Mouse (Mus musculus) liver, embryonic 13.5 days (tissue): ENCODE measurements around the gene Cachd1. TPM values are rescaled to one million over a fixed set of nuclear protein-coding genes. Genes with fewer than 3 reads are reported as not detected.

ENCODE experiments used
- ATAC-seq: fragments of 200-750 bp; cut with Nextera tagmentation; 2 replicates; pipeline ENCODE4 v1.8.0; 2017; ENCODE audit warnings: low read depth, mild to moderate bottlenecking, moderate number of reproducible peaks, moderate library complexity
- DNase-seq: peaks from one replicate; pipeline ENCODE4 v3.0.0; 2022
- H3K27ac ChIP-seq: fragments of 300-500 bp; sonication (generic); 2 replicates; pipeline ENCODE4 v1.5.1; 2015; ENCODE audit warnings: moderate library complexity, mild to moderate bottlenecking, inconsistent platforms
- H3K27me3 ChIP-seq: fragments of 300-500 bp; sonication (generic); 2 replicates; pipeline ENCODE4 v1.6.1; 2015; ENCODE audit warnings: mild to moderate bottlenecking, inconsistent platforms
- H3K36me3 ChIP-seq: fragments of 300-500 bp; sonication (generic); 2 replicates; pipeline ENCODE4 v1.6.1; 2015; ENCODE audit warnings: mild to moderate bottlenecking, inconsistent platforms
- H3K4me1 ChIP-seq: fragments of 300-500 bp; sonication (generic); replicated peaks from 2 replicates; pipeline ENCODE4 v1.6.1; 2015; ENCODE audit warnings: inconsistent platforms
- H3K4me2 ChIP-seq: fragments of 300-500 bp; sonication (generic); 2 replicates; pipeline ENCODE4 v1.6.1; 2015; ENCODE audit warnings: inconsistent platforms, mild to moderate bottlenecking, moderate library complexity
- H3K4me3 ChIP-seq: fragments of 300-500 bp; sonication (generic); replicated peaks from 2 replicates; pipeline ENCODE4 v1.5.1; 2015; ENCODE audit warnings: mild to moderate bottlenecking, inconsistent platforms
- H3K9ac ChIP-seq: fragments of 300-500 bp; sonication (generic); 2 replicates; pipeline ENCODE4 v1.6.1; 2015; ENCODE audit warnings: mild to moderate bottlenecking, inconsistent platforms
- H3K9me3 ChIP-seq: fragments of 300-500 bp; sonication (generic); replicated peaks from 2 replicates; pipeline ENCODE4 v1.6.1; 2016; ENCODE audit warnings: inconsistent platforms
- WGBS: fragments of 180-500 bp; shearing (Covaris S2); methylation state at CpG from one replicate; pipeline ENCODE4 v1.1.7; 2015; ENCODE audit not compliant: insufficient replicate concordance; 5-methylcytosine and 5-hydroxymethylcytosine counted together
- polyA plus RNA-seq: library from polyadenylated mRNA; unstranded; fragments of >200 nt; fragmentation: Nextera tagmentation; extraction: Ambion mirVana; gene quantifications from 2 replicates; pipeline ENCODE4 v1.2.1, GENCODE M21; 2015

Gene Cachd1
- polyA plus RNA-seq, 1 experiment from 2014 or later: 6.5 TPM

DNA sequence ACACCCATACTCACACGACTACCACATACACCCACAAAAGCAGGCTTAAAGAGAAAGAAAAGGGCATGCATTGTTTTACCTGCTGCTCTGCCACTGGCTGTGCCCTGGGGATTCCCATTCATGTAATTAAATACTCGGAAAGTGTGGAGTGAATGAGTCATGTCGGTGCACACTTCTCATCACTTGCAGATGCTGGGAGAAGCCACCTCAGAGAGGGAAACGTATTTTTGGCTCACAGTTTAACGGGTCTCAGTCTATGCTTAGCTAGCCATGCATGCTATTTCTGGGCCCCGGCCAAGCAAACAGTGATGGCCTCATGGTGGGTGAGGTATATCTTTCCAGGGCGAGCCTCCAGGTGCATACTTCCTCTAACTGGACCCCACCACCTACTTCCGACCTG is 222.4 kb downstream of the Cachd1 start:
- Histone ChIP-seq H3K27me3 (no peaks in the 10 kb centered on the region), H3K4me2 (no peak overlapping the region), H3K9me3 (no peaks in the 10 kb centered on the region), H3K4me1 (peaks cover 38% of the 10 kb centered on the region), H3K36me3 (peaks cover 10% of the 10 kb centered on the region), H3K27ac (peak overlapping the region; percentile 5; the same call in 1 of the 2 replicates), H3K4me3 (no peak overlapping the region), H3K9ac (no peak overlapping the region)
- no peak for ATAC-seq
- WGBS: 77% methylated on average over 8 of the region's 8 CpGs
- DNase-seq: no peak

DNA sequence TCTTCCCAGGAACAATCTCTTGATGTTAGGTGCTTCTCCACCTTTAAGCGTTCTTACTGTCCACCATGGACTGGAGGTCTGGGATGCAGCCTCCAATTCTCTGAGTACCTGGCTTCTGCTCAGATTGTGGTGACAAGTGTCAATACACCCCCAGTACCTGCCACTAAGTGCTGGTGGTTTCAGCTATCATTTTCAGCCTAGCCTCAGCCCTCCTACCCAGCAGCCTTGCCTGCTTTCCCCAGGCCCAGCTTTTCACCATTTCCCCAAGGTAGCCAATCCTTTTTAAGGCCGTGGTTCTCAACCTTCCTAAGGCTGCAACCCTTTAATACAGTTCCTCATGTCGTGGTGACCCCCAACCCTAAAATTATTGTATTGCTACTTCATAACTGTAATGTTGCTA is 224.1 kb downstream of the Cachd1 start:
- no peaks in the 10 kb centered on the region for H3K9me3 ChIP-seq
- WGBS: 79% methylated on average over 3 of the region's 3 CpGs
- no peaks in the 10 kb centered on the region for H3K27me3 ChIP-seq
- DNase-seq (no peak), ATAC-seq (no peak)
- no peak overlapping the region for H3K9ac ChIP-seq
- H3K4me2 ChIP-seq: no peak overlapping the region
- H3K4me3 ChIP-seq: no peak overlapping the region
- peaks cover 10% of the 10 kb centered on the region for H3K36me3 ChIP-seq
- no peak overlapping the region for H3K27ac ChIP-seq
- H3K4me1 ChIP-seq: peaks cover 30% of the 10 kb centered on the region

DNA sequence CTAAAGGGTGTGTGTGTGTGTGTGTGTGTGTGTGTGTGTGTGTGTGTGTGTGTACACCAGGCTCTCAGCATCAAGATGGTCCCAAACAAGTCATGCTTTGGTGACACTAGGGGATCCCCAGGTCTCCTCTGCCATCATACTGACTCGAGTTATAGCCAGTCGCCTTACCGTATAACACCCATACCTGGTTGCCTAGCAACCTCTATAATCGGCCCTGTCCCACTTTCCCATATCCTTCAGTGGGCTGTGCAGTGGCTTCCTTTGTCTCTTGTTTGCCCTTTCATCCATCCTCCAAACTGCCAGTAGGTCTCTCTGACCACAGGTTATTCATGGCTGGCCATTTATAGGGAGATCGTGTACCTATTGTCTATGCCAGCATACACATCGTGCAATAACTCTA is 224.6 kb downstream of the Cachd1 start:
- ATAC-seq: no peak

DNA sequence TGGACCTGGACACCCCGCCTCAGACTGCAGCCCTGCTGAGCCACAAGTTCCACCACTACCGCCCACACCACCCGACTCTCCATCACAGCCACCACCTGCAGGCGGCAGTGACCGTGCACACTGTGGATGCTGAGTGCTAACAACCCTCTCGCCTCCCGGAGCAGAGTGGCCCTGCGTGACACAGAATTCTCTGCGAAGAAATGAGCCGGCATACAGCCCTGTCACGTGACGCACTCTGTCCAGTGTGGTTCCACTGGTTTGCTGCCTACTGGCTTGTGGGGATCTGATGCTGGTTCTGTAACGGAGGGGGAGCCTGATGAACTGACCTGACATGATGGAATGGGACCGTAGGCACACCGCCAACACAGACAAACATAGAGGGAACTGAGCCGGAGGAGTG is 226.5 kb downstream of the Cachd1 start:
- Histone ChIP-seq H3K27ac (no peak overlapping the region), H3K36me3 (peaks cover 10% of the 10 kb centered on the region), H3K4me1 (peaks cover 8% of the 10 kb centered on the region; the same call in 1 of the 2 replicates), H3K4me2 (no peak overlapping the region), H3K9me3 (no peaks in the 10 kb centered on the region), H3K9ac (no peak overlapping the region), H3K4me3 (no peak overlapping the region), H3K27me3 (no peaks in the 10 kb centered on the region)
- 90% methylated on average over 16 of the region's 16 CpGs for WGBS
- ATAC-seq: no peak
- DNase-seq: no peak

More for the DNA sequence above, 224.6 kb downstream of the Cachd1 start:
- DNase-seq: no peak
- Histone ChIP-seq H3K27me3 (no peaks in the 10 kb centered on the region), H3K9ac (no peak overlapping the region), H3K36me3 (peaks cover 10% of the 10 kb centered on the region), H3K27ac (no peak overlapping the region), H3K4me2 (no peak overlapping the region), H3K4me1 (peaks cover 26% of the 10 kb centered on the region), H3K9me3 (no peaks in the 10 kb centered on the region), H3K4me3 (no peak overlapping the region)
- WGBS: 82% methylated on average over 6 of the region's 6 CpGs

DNA sequence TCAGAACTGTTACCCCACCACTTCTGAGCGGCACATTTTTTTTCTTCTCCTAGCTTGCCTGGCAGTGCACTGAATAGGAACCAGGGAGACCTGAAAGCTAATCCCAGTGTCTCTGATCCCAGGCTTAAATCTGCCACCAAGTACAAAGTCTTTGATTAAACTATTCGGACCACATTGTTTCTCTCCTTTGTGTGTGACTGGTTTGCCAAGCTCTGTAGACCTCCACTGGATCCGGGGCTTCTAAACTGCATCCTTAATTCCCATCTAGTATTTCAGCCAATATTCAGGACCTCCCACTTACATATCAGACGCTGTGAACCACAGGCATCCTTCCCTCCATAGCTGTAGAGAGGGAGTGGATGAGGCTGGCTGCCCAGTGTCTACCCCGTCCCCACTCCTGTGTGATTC is 231.9 kb downstream of the Cachd1 start:
- Histone ChIP-seq H3K27me3 (no peaks in the 10 kb centered on the region), H3K27ac (no peak overlapping the region), H3K4me3 (no peak overlapping the region), H3K9ac (no peak overlapping the region), H3K4me2 (no peak overlapping the region), H3K9me3 (no peaks in the 10 kb centered on the region), H3K4me1 (no peaks in the 10 kb centered on the region), H3K36me3 (peaks cover 1% of the 10 kb centered on the region; the same call in 1 of the 2 replicates)
- no peak for DNase-seq
- 66% methylated on average over 5 of the region's 5 CpGs for WGBS
- no peak for ATAC-seq

DNA sequence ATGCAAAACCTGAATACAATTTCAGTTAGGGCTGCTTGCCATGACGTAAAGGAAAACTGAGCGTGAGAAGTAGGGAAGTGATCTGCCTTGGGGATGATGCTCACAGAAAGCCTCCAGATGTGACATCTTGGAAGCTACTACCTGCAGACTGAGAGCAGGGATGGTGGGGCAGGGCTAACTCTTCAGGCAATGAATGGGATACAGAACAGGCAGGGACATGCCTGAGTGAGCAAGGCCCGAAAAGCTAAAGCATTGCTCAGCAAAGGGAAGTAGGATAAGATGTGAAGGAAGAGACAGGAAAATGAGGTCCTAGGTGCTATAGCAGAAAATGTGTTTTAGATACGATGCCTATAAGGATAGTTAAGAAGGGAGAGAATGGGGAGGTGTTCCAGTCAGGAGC is 232.6 kb downstream of the Cachd1 start:
- H3K27ac ChIP-seq: no peak overlapping the region
- DNase-seq: no peak
- no peak overlapping the region for H3K4me3 ChIP-seq
- H3K27me3 ChIP-seq: no peaks in the 10 kb centered on the region
- no peak for ATAC-seq
- no peak overlapping the region for H3K9ac ChIP-seq
- no peak overlapping the region for H3K4me2 ChIP-seq
- WGBS: 76% methylated on average over 4 of the region's 4 CpGs
- H3K36me3 ChIP-seq: no peaks in the 10 kb centered on the region
- H3K9me3 ChIP-seq: no peaks in the 10 kb centered on the region
- no peaks in the 10 kb centered on the region for H3K4me1 ChIP-seq

DNA sequence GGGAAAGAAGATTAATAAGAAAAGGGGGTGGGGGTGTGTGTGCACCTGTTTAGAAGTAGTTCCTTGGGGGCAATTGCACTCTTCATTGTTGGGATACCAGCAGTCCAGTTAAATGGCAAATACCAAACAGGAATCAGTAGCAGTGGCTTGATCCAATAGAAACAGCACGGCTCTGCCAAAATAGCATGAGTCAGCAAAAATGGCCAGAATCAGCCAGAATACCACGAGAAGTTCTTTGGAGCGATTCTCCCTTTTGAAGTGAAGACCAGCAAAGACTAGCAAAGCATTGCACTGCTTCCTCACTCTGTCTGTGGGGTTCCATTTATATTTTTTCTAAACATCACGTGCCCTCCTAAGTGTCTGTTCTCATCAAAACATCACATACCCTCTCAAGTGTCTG is 241.3 kb downstream of the Cachd1 start:
- DNase-seq (no peak), ATAC-seq (no peak)
- Histone ChIP-seq H3K4me2 (no peak overlapping the region), H3K9me3 (no peaks in the 10 kb centered on the region), H3K4me3 (no peak overlapping the region), H3K27ac (no peak overlapping the region), H3K27me3 (no peaks in the 10 kb centered on the region), H3K36me3 (no peaks in the 10 kb centered on the region), H3K4me1 (no peaks in the 10 kb centered on the region), H3K9ac (no peak overlapping the region)
- 70% methylated on average over 4 of the region's 4 CpGs for WGBS

DNA sequence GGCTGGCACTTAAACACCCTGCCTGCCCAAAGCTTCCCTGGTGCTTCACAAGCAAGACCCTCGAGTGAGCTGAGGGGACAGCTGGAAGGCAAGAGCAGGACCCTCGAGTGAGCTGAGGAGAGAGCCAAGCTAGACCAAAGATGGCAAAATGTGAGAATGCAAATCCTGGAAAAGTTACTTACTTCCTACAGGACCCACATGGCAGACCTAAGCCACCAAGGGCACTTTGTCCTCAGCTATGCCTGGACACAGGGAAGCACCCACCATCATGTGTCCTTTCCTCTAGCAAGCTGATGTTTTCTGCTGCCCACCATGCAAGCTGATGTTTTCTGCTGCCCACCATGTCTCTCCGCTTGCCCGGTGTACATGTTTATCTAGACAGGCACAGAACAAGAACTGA is 244.1 kb downstream of the Cachd1 start, which contains the start of gene Gm10577:
Gene Gm10577, minus strand, starts transcription at position 101 of the 400 bp plus-strand sequence.
- Histone ChIP-seq H3K9me3 (no peaks in the 10 kb centered on the region), H3K27ac (no peak within 1 kb of the TSS), H3K4me2 (no peak within 1 kb of the TSS), H3K4me1 (no peaks in the 10 kb centered on the region), H3K9ac (no peak within 1 kb of the TSS), H3K4me3 (no peak within 1 kb of the TSS), H3K36me3 (no peaks in the 10 kb centered on the region), H3K27me3 (no peaks in the 10 kb centered on the region)
- ATAC-seq (no peak), DNase-seq (no peak)
- WGBS: 59% methylated on average over 4 of the region's 4 CpGs

DNA sequence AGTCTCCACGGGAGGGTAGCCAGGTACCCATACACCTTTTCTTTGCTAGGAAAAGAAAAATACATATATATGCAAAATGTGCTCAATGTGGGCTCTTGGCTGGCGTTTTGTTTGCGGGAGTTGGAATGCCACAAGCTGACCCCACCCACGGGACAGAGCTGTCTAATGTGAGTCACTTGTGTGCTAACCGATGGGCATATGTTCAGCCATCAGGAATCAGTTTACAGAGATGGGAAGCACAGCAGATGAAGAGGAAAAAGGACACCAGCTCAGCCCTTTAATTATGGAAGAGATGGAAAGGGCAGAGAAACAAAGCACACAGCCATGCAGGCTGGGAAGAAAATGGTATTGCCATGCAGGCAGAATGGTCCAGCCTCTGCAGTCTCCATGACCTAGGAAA is 250.1 kb downstream of the Cachd1 start:
- Histone ChIP-seq H3K9ac (no peak overlapping the region), H3K4me1 (no peaks in the 10 kb centered on the region), H3K36me3 (no peaks in the 10 kb centered on the region), H3K4me3 (no peak overlapping the region), H3K27me3 (no peaks in the 10 kb centered on the region), H3K27ac (no peak overlapping the region), H3K9me3 (no peaks in the 10 kb centered on the region), H3K4me2 (no peak overlapping the region)
- WGBS: 58% methylated on average over 5 of the region's 5 CpGs
- ATAC-seq: no peak
- no peak for DNase-seq

DNA sequence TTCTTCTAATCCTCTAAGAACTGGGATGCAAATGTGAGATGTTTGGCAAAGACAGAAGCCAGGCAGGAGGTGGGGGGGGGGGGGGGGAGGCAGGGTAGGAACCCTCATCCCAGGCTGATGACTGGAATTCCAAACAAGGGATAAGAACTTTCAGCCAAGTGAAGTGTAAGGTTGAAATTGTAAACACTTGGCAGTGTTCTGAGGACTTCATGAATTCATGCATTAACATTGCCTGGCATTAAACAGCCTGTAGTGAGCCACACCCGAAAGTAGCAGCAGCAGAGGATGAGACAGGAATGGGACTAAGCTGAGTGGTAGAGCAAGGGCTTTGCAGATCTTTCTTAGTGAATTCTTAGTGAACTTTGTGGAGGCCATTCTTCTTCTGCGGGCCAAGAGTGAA is 250.5 kb downstream of the Cachd1 start:
- Histone ChIP-seq H3K36me3 (no peaks in the 10 kb centered on the region), H3K4me2 (no peak overlapping the region), H3K27ac (no peak overlapping the region), H3K9me3 (no peaks in the 10 kb centered on the region), H3K9ac (no peak overlapping the region), H3K4me3 (no peak overlapping the region), H3K4me1 (no peaks in the 10 kb centered on the region), H3K27me3 (no peaks in the 10 kb centered on the region)
- ATAC-seq (no peak), DNase-seq (no peak)
- WGBS: 54% methylated on average over 2 of the region's 2 CpGs

DNA sequence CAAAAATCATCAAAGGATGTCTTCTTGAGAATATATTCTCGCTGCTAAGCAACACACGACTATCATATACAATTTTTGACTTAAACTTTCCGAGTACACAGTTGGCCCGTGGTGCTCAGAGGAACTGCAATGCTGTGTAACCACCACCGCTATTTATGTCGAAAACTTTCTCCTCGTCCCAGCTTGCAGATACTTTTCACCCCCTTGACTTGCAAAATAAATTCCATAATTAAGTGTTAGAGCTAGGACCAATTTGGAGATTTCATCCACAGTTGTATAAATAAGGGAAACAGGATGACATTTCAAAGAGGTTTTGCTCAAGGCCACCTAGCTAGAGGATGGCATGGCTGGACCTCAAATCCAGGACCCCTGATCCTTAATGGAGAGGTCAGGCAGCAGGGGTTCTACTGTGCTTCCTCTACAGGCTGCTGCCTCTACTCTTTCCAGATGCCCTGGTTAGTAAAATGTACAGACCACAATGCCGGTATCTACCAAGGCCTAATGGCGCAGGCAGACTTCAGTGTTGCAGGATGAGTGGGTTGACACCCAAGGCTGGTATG is 251.5 kb downstream of the Cachd1 start:
- Histone ChIP-seq H3K36me3 (no peaks in the 10 kb centered on the region), H3K27ac (no peak overlapping the region), H3K4me3 (no peak overlapping the region), H3K4me1 (no peaks in the 10 kb centered on the region), H3K27me3 (no peaks in the 10 kb centered on the region), H3K4me2 (no peak overlapping the region), H3K9me3 (no peaks in the 10 kb centered on the region), H3K9ac (no peak overlapping the region)
- ATAC-seq (no peak), DNase-seq (no peak)
- 67% methylated on average over 9 of the region's 9 CpGs for WGBS

DNA sequence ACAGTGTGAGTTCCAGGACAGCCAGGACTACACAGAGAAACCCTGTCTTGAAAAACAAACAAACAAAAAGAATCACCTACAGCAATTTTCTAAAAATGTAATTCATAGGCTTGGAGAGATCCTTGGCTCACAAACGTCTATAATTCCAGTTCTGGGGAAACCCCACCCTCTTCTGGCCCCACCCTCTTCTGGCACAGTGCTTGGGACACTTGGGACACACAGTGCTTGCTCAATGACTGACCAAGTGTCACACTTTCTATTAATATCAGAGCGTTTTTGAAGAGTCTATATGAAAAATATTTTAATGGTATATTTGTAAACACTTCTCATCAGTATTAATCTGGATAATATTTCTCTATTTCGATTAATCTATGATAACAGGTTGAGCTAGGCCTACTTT is 256.6 kb downstream of the Cachd1 start:
- 46% methylated on average over 3 of the region's 3 CpGs for WGBS
- no peak for ATAC-seq

More for the DNA sequence above, 256.6 kb downstream of the Cachd1 start:
- Histone ChIP-seq H3K27me3 (no peaks in the 10 kb centered on the region), H3K36me3 (no peaks in the 10 kb centered on the region), H3K4me3 (no peak overlapping the region), H3K4me2 (no peak overlapping the region), H3K9me3 (no peaks in the 10 kb centered on the region), H3K4me1 (no peaks in the 10 kb centered on the region), H3K27ac (no peak overlapping the region), H3K9ac (no peak overlapping the region)
- no peak for DNase-seq
